Mouse (Mus musculus) thymus, postnatal 0 days (tissue): ENCODE data around the gene Mrap2. TPM values are rescaled to one million over a fixed set of nuclear protein-coding genes. Genes with fewer than 3 reads are reported as not detected.

ENCODE experiments used
- DNase-seq: peaks from one replicate; pipeline ENCODE4 v3.0.0-alpha.2; 2015; ENCODE audit warnings: low spot score
- polyA plus RNA-seq: library from polyadenylated mRNA; unstranded; fragments of >200 nt; fragmentation: Nextera tagmentation; extraction: Ambion mirVana; gene quantifications from 2 replicates; pipeline ENCODE4 v1.2.1, GENCODE M21; 2015

The Mrap2 gene
- polyA plus RNA-seq, 1 experiment from 2014 or later, result 0.21 TPM

DNA sequence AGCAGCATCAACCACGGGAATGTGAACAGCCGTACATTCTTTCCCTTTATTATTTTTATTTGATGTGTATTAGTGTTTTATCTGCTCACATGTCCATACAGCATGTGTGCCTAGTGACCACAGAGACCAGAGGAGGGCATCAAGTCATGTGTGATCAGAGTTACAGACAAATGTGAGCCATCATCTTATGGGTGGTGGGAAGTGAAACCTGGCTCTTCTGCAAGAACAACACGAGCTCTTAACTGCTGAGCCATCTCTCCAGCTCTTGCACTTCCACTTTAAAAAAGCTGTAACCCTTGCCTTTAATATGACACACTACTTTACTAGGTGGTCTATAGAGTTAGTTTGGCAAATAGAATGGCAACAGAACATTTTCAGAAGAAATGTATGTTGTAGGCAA lies 27.4 kb downstream of the Mrap2 start:
- no peak for DNase-seq

DNA sequence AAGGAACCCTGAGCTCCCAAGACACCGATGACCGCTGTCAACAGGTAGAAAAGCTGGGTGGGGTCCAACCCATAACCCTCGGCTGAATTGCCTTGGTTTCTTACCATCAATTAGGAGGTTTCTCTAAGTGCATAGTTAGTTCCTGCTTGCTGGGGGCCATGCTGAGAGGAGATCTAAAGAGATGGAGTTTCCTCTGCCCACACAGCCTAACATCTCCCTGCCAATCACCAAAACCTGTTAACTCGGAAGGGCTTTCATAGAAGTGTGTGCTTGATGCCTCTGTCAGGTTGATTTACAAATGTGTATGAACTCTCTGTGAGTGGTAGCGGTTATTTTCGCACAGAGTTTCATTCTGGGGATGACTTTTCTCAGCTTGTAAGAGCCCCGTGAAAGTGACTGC lies 34.4 kb downstream of the Mrap2 start:
- no peak for DNase-seq

DNA sequence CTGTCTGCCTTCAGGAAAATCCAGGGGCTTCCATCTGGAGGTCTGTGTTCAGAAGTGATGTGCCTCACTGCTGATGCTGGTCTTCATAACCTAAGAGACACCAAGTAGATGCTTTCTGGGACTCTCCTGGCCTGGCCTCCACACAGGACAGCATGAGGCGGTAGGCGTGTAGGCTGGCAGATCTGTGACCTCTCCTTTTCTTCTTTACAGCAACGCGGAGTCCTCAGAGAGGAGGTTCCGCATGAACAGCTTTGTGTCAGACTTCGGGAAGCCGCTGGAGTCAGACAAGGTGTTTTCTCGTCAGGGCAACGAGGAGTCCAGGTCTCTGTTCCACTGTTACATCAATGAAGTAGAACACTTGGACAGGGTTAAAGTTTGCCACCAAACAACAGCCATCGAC lies 38.1 kb downstream of the Mrap2 start:
- DNase-seq, result no peak

DNA sequence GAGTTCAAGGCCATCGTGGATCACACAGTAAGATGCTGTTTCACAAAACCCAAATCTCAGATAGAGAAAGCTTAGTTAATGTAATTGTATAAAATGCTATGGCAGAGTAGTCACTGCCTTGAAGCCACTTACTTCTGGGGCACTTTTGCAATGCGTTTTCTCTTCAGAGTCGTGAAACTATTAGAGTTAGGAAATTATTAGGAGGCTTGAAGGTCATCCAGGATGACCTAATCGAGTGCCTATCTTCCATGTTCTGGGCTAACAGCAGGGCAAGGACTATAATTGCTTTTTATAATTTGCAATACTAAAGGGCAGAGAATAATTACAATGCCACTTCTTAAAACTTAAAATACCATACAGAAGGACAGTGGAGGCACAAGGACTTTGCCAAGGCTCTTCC lies 43.2 kb downstream of the Mrap2 start:
- no peak for DNase-seq

DNA sequence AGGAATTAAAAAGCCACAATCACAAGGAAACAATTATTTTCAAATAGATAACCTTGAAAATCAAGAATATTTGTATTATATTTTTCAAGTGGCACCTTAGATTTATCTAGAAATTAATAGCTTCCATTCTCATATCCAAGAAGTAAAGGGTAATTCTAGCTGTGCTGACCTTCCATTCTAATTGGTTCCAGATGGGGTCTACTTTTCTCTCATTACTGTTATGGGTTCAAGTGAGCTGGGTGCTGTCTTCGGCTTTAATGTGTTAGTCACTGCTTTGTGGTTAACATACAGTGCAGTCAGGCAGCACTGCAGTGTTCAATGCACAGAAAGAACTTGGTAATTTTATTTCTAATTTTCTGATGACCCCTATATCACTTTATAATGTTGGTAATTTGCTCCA lies 49.6 kb downstream of the Mrap2 start:
- no peak for DNase-seq

DNA sequence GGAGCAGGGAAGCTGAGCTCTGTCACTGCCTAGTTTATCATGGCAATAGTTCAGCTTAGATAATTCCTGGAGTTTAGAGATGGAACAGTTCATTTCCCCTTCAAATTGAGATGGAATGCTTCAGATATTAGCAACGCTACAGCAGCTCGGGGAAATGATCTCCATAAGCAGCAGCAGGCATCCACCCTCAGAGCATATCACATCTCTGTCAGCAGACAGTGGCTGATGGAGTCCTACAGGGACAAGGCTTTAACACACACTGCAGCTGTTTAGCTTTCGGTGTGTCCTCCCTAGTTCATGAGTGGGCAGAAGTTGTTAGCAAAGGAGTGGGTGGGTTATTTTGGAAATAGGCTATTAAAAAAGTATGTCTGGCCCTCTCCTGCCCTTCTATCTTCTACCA lies 53.2 kb downstream of the Mrap2 start:
- DNase-seq, result no peak

DNA sequence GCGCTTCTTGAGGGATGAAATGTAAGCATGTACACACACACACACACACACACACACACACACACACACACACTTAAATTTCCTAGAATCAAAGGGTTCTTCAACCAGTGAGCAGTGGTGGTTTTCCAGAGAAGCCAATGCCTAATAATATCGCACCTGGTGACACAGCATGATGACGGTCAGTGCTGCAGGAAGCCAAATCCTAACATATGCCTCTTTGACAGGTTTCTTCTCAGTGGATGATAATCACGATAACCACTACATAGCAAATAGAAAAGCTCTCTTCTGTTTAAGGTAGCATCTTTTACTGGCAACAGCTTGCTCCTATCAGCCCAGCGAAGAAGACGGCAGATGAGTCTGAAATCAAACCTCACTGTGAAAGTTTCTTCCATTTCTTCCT lies 53.9 kb downstream of the Mrap2 start:
- DNase-seq, result no peak

DNA sequence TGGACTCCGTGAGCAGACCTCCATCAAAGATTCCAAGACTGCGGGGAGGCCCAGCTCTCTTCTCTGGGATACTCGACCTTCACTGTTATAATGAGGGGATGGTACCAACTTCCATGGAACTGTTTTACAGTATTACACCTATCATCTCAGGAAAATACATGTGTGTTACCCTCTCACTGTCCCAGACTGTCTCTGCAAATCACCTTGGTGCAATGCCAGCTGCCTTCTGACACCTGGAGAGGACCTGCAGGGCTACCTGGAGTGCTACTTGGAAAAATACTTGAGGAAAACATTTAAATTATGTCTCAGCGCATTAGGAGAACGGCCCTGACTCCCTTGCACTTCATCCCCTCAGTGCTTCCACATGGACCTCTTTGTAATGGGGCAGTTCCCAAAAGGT lies 56.3 kb downstream of the Mrap2 start:
- no peak for DNase-seq

DNA sequence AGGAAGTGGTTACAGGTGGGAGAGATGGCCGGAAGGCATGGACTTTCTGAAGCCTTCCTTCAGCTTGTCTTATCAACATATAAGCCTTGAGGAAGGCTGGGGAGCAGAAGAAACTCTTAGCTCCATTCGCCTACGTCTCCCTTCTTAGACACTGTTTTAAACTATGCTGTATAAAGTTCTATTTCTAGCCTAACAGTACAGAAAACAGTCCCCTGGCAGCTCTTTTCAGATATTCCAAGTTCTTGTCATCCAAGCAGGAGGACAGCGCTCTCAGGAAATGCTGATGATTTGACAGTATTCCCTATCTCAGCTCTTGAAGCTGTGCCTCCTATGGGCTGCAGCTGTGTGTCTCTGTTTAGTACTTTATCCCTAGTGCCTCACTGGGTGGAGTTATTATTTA lies 56.8 kb downstream of the Mrap2 start:
- DNase-seq, result no peak

DNA sequence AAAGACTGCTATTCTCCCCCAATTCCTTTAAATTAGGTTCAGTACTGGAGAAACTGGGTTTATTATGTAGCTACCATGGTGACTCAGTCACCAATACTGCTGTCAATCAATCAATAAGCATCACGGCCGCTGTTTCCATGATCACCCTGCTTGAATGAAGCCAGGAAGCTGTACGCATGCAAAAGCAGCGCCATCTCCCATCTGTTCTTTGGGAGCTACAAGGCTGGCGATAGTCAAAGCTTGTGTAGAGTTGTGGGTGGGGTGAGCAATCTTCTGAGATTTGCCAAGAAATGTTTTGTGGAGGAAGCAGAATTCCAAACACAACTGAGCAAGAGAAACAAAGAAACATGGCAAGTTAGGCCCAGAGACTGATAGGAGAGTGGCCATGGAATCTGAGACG lies 58.3 kb downstream of the Mrap2 start:
- DNase-seq, result no peak

DNA sequence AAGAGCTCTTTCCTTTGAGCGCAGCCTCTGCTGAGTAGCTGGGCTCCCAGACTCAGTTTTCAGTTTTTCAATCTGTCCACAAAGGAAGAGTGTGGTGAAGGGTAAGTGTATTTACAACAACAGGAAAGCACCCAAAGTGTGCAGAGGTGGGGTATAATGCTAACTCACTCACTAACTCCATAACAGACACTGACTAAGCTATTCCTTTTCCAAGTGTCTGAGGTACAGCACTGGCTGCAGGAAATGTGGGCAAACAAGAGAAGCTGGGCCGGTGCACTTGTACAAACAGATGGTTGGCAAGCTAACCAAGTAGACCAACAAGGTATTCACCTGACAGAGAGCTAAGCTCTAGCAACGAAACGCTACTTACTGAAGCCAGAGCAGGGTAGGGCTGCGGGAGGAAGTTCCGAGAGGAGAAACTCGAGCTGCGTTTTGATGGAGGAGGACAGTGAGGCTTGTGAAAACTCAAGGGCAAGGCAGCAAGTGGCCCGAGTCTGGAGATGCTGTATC lies 66.8 kb downstream of the Mrap2 start:
- no peak for DNase-seq

DNA sequence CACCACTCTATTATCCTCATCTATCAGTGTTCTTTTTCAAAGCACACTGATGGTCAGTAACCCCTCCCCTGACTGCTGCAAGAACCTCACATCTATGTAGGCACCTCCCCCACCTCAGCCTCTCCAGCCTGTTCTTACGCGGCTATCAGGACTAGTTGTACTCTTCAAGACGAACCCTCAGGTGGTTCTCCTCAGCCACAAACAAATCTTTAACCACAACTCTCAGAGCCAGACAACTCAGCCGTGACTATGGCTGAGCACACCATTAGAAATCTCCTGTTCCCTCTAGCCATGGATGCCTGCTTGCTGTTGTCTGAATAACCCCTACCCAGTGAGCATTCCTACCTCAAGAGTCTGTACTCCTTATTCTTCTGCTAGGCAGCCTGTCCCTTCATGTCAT lies 69.1 kb downstream of the Mrap2 start:
- DNase-seq, result no peak

Other genes starting within 250 kb of the Mrap2 start
- gene Ripply2, start 128.8 kb upstream of the Mrap2 start, polyA plus RNA-seq, result 1.1 TPM in 1 of 2 replicates, not detected in the other
- 63.4 and 65.5 TPM in 2 replicates for gene Cyb5r4, start 122.3 kb upstream of the Mrap2 start, polyA plus RNA-seq
- 3.2 and 3.6 TPM in 2 replicates for gene Cep162, start 111.2 kb downstream of the Mrap2 start, polyA plus RNA-seq